Mouse (Mus musculus) kidney, embryonic 14.5 days (tissue): Measurements from ENCODE around the gene Elf5. TPM values are rescaled to one million over a fixed set of nuclear protein-coding genes. Genes with fewer than 3 reads are reported as not detected.
A peak's percentile ranks its signal among the peaks of the same experiment; 100 is the strongest.

Experiments
- ATAC-seq: fragments of 200-750 bp; cut with Nextera tagmentation; 2 replicates; pipeline ENCODE4 v1.8.0; 2017; ENCODE audit warnings: moderate number of reproducible peaks, mild to moderate bottlenecking, moderate TSS enrichment, moderate library complexity; ENCODE audit not compliant: low FRiP score, low TSS enrichment
- H3K27ac ChIP-seq: fragments of 300-500 bp; sonication (generic); 2 replicates; pipeline ENCODE4 v1.5.1; 2014; ENCODE audit warnings: low read depth, mild to moderate bottlenecking, low read length, moderate library complexity, mixed read lengths
- H3K27me3 ChIP-seq: fragments of 300-500 bp; sonication (generic); 2 replicates; pipeline ENCODE4 v1.6.1; 2014; ENCODE audit warnings: mild to moderate bottlenecking, low read length; ENCODE audit not compliant: control insufficient read depth, insufficient read depth
- H3K36me3 ChIP-seq: fragments of 300-500 bp; sonication (generic); 2 replicates; pipeline ENCODE4 v1.6.1; 2014; ENCODE audit warnings: low read length, mixed read lengths; ENCODE audit not compliant: control insufficient read depth, insufficient read depth
- H3K4me1 ChIP-seq: fragments of 300-500 bp; sonication (generic); 2 replicates; pipeline ENCODE4 v1.6.1; 2014; ENCODE audit warnings: low read length, mixed read lengths; ENCODE audit not compliant: control insufficient read depth, insufficient read depth
- H3K4me2 ChIP-seq: fragments of 300-500 bp; sonication (generic); replicated peaks from 2 replicates; pipeline ENCODE4 v1.6.1; 2014; ENCODE audit warnings: low read depth, mild to moderate bottlenecking, low read length
- H3K4me3 ChIP-seq: fragments of 300-500 bp; sonication (generic); 2 replicates; pipeline ENCODE4 v1.5.1; 2014; ENCODE audit warnings: mild to moderate bottlenecking, low read length
- H3K9ac ChIP-seq: fragments of 300-500 bp; sonication (generic); 2 replicates; pipeline ENCODE4 v1.6.1; 2014; ENCODE audit warnings: low read depth, mild to moderate bottlenecking, low read length, moderate library complexity
- H3K9me3 ChIP-seq: fragments of 300-500 bp; sonication (generic); 2 replicates; pipeline ENCODE4 v1.6.1; 2016; ENCODE audit warnings: low read length; ENCODE audit not compliant: control insufficient read depth
- WGBS: fragments of 180-500 bp; shearing (Covaris S2); extraction: QIAGEN DNeasy Blood & Tissue Kit; methylation state at CpG from one replicate; pipeline ENCODE4 v1.1.7; 2014; 5-methylcytosine and 5-hydroxymethylcytosine counted together
- polyA plus RNA-seq: library from polyadenylated mRNA; unstranded; fragments of >200 nt; fragmentation: Nextera tagmentation; extraction: Ambion mirVana; gene quantifications from 2 replicates; pipeline ENCODE4 v1.2.1, GENCODE M21; 2014

The Elf5 gene
- polyA plus RNA-seq, 1 experiment from 2014 or later = 2.9 TPM

- no peaks in the 10 kb centered on the region for H3K4me1 ChIP-seq
- H3K4me3 ChIP-seq = no peak overlapping the region
- no peak overlapping the region for H3K27ac ChIP-seq
- WGBS = 94% methylated on average over 2 of the region's 2 CpGs
- no peak overlapping the region for H3K9ac ChIP-seq
- no peaks in the 10 kb centered on the region for H3K9me3 ChIP-seq
- peaks cover 38% of the 10 kb centered on the region for H3K36me3 ChIP-seq
- ATAC-seq = no peak
- no peak overlapping the region for H3K4me2 ChIP-seq
- no peaks in the 10 kb centered on the region for H3K27me3 ChIP-seq
Observed at GRCm38 (mm10) chr2:103476180-103476579, 64.7 kb downstream of the Elf5 start.

GRCm38 (mm10) chr2:103476657-103477056 is 65.2 kb downstream of the Elf5 start:
- no peak overlapping the region for H3K4me3 ChIP-seq
- WGBS = 92% methylated on average over 11 of the region's 11 CpGs
- H3K36me3 ChIP-seq = peaks cover 33% of the 10 kb centered on the region
- no peak overlapping the region for H3K9ac ChIP-seq
- no peaks in the 10 kb centered on the region for H3K9me3 ChIP-seq
- no peak for ATAC-seq
- H3K4me1 ChIP-seq = no peaks in the 10 kb centered on the region
- no peak overlapping the region for H3K4me2 ChIP-seq
- H3K27ac ChIP-seq = no peak overlapping the region
- H3K27me3 ChIP-seq = no peaks in the 10 kb centered on the region

GRCm38 (mm10) chr2:103477456-103477855 is 66.0 kb downstream of the Elf5 start:
- Histone ChIP-seq H3K9ac (no peak overlapping the region), H3K27ac (no peak overlapping the region), H3K36me3 (peaks cover 32% of the 10 kb centered on the region), H3K4me2 (no peak overlapping the region), H3K4me3 (no peak overlapping the region), H3K4me1 (no peaks in the 10 kb centered on the region), H3K9me3 (no peaks in the 10 kb centered on the region), H3K27me3 (no peaks in the 10 kb centered on the region)
- ATAC-seq = no peak
- WGBS = 83% methylated on average over 4 of the region's 4 CpGs

- Histone ChIP-seq H3K4me3 (no peak overlapping the region), H3K27ac (no peak overlapping the region), H3K4me2 (no peak overlapping the region), H3K36me3 (peaks cover 23% of the 10 kb centered on the region), H3K4me1 (peaks cover 3% of the 10 kb centered on the region; the same call in 1 of the 2 replicates), H3K9me3 (no peaks in the 10 kb centered on the region), H3K27me3 (no peaks in the 10 kb centered on the region), H3K9ac (no peak overlapping the region)
- ATAC-seq = no peak
- 88% methylated on average over 3 of the region's 3 CpGs for WGBS
Observed at GRCm38 (mm10) chr2:103478326-103478725, 66.8 kb downstream of the Elf5 start.

GRCm38 (mm10) chr2:103480240-103480639 is 68.8 kb downstream of the Elf5 start:
- H3K9ac ChIP-seq = no peak overlapping the region
- H3K27ac ChIP-seq = no peak overlapping the region
- H3K4me2 ChIP-seq = no peak overlapping the region
- peaks cover 12% of the 10 kb centered on the region; the same call in 1 of the 2 replicates for H3K4me1 ChIP-seq
- peaks cover 6% of the 10 kb centered on the region for H3K36me3 ChIP-seq
- no peak for ATAC-seq
- 88% methylated on average over 8 of the region's 8 CpGs for WGBS
- H3K4me3 ChIP-seq = no peak overlapping the region
- H3K9me3 ChIP-seq = no peaks in the 10 kb centered on the region
- H3K27me3 ChIP-seq = no peaks in the 10 kb centered on the region

GRCm38 (mm10) chr2:103480871-103481270 is 69.4 kb downstream of the Elf5 start:
- Histone ChIP-seq H3K4me1 (peaks cover 12% of the 10 kb centered on the region; the same call in 1 of the 2 replicates), H3K4me3 (no peak overlapping the region), H3K36me3 (no peaks in the 10 kb centered on the region), H3K27me3 (no peaks in the 10 kb centered on the region), H3K27ac (no peak overlapping the region), H3K9me3 (no peaks in the 10 kb centered on the region), H3K4me2 (no peak overlapping the region), H3K9ac (no peak overlapping the region)
- 95% methylated on average over 4 of the region's 4 CpGs for WGBS
- no peak for ATAC-seq

- Histone ChIP-seq H3K9me3 (no peaks in the 10 kb centered on the region), H3K4me1 (peaks cover 12% of the 10 kb centered on the region; the same call in 1 of the 2 replicates), H3K4me3 (no peak overlapping the region), H3K36me3 (no peaks in the 10 kb centered on the region), H3K27me3 (no peaks in the 10 kb centered on the region), H3K9ac (no peak overlapping the region), H3K4me2 (no peak overlapping the region), H3K27ac (no peak overlapping the region)
- WGBS = 49% methylated on average over 11 of the region's 11 CpGs
- no peak for ATAC-seq
Observed at GRCm38 (mm10) chr2:103481314-103482231, 70.1 kb downstream of the Elf5 start.

- no peaks in the 10 kb centered on the region for H3K27me3 ChIP-seq
- no peaks in the 10 kb centered on the region for H3K36me3 ChIP-seq
- peak overlapping the region; percentile 76 for H3K4me2 ChIP-seq
- peak overlapping the region; percentile 87; the same call in 1 of the 2 replicates for H3K4me3 ChIP-seq
- no peak overlapping the region for H3K27ac ChIP-seq
- peak overlapping the region; percentile 86; the same call in 1 of the 2 replicates for H3K9ac ChIP-seq
- ATAC-seq = no peak
- 82% methylated on average over 7 of the region's 7 CpGs for WGBS
- no peaks in the 10 kb centered on the region for H3K9me3 ChIP-seq
- H3K4me1 ChIP-seq = peaks cover 12% of the 10 kb centered on the region; the same call in 1 of the 2 replicates
Observed at GRCm38 (mm10) chr2:103483289-103483985, 71.9 kb downstream of the Elf5 start.
